Mouse (Mus musculus) CH12.LX (cell line): ENCODE data around the gene Haus2.

Experiments
- CTCF ChIP-seq, 2 experiments: IDR thresholded peaks in 1 of 2; conservative IDR thresholded peaks in 1 of 2; 2 replicates each; pipeline ENCODE4 v1.5.1; 2011 to 2012; ENCODE audit warnings: low read depth in 2 of 2, low read length in 2 of 2, improper control_type of control experiment in 1 of 2, inconsistent platforms in 1 of 2, mild to moderate bottlenecking in 1 of 2, moderate library complexity in 1 of 2
- E2F4 ChIP-seq: IDR thresholded peaks from 2 replicates; pipeline ENCODE4 v1.6.1; 2011; ENCODE audit warnings: low read depth, low read length, improper control_type of control experiment; ENCODE audit not compliant: insufficient replicate concordance
- EP300 ChIP-seq: IDR thresholded peaks from 2 replicates; pipeline ENCODE4 v1.6.1; 2011; ENCODE audit warnings: low read length, improper control_type of control experiment
- JUND ChIP-seq: conservative IDR thresholded peaks from 2 replicates; pipeline ENCODE4 v1.6.1; 2011; ENCODE audit warnings: low read depth, low read length, improper control_type of control experiment
- KAT2A ChIP-seq: IDR thresholded peaks from 2 replicates; pipeline ENCODE4 v1.6.1; 2012; ENCODE audit warnings: low read length, improper control_type of control experiment, inconsistent platforms; ENCODE audit not compliant: insufficient replicate concordance
- MXI1 ChIP-seq: IDR thresholded peaks from 2 replicates; pipeline ENCODE4 v1.6.1; 2011; ENCODE audit warnings: mild to moderate bottlenecking, low read depth, low read length, improper control_type of control experiment
- NRF1 ChIP-seq: IDR thresholded peaks from 2 replicates; pipeline ENCODE4 v1.6.1; 2014; ENCODE audit warnings: low read depth, mild to moderate bottlenecking, inconsistent platforms, low read length, improper control_type of control experiment, moderate library complexity
- POLR2A ChIP-seq: IDR thresholded peaks from 2 replicates; pipeline ENCODE4 v1.6.1; 2011; ENCODE audit warnings: low read depth, mild to moderate bottlenecking, improper control_type of control experiment, low read length
- SIN3A ChIP-seq: IDR thresholded peaks from 2 replicates; pipeline ENCODE4 v1.6.1; 2012; ENCODE audit warnings: low read length, improper control_type of control experiment, inconsistent platforms
- TCF12 ChIP-seq: IDR thresholded peaks from 2 replicates; pipeline ENCODE4 v1.6.1; 2014; ENCODE audit warnings: low read depth, mild to moderate bottlenecking, inconsistent platforms, low read length, improper control_type of control experiment
- ZKSCAN1 ChIP-seq: IDR thresholded peaks from 2 replicates; pipeline ENCODE4 v1.6.1; 2012; ENCODE audit warnings: low read depth, inconsistent platforms, low read length, improper control_type of control experiment, borderline replicate concordance
- ZNF384 ChIP-seq: IDR thresholded peaks from 2 replicates; pipeline ENCODE4 v1.6.1; 2012; ENCODE audit warnings: low read depth, low read length, improper control_type of control experiment, inconsistent platforms

GRCm38 (mm10) chr2:120670253-120670652, 61.1 kb downstream of the Haus2 start:
- TF ChIP-seq E2F4 (no peak), CTCF (conservative IDR thresholded peaks at IDR 0.05 in 1 of 2, IDR thresholded peaks at IDR 0.05 in 1 of 2; ENCODE audit: low read depth in 2 of 2, low read length in 2 of 2) (peak in 1 of 2 experiments; percentile 59; a peak in 2 of 4 replicates), EP300 (no peak), ZNF384 (no peak), POLR2A (no peak), ZKSCAN1 (no peak), MXI1 (no peak), KAT2A (no peak), NRF1 (no peak), SIN3A (no peak), TCF12 (no peak), JUND (no peak)
